Mouse (Mus musculus) macrophage (primary cell): ENCODE data around the gene Hbb-y. TPM values are rescaled to one million over a fixed set of nuclear protein-coding genes. Genes with fewer than 3 reads are reported as not detected.
"Not testable (repeated sequence)": the region's sequence is repeated elsewhere in the genome, so short reads cannot be mapped to it uniquely, and the experiment has no call there.

ENCODE experiments used
- H3K27ac ChIP-seq: fragments of 350-480 bp; formaldehyde crosslinking; 2 replicates; pipeline ENCODE4 v1.9.0; 2021
- H3K36me3 ChIP-seq: fragments of 350-480 bp; formaldehyde crosslinking; 2 replicates; pipeline ENCODE4 v1.9.0; 2021; ENCODE audit errors: inconsistent target
- H3K4me3 ChIP-seq: fragments of 350-480 bp; formaldehyde crosslinking; 2 replicates; pipeline ENCODE4 v1.9.0; 2021; ENCODE audit errors: inconsistent target
- H3K79me2 ChIP-seq: fragments of 350-480 bp; formaldehyde crosslinking; 2 replicates; pipeline ENCODE4 v1.9.0; 2021; ENCODE audit errors: inconsistent target
- WGBS: methylation state at CpG from one replicate; pipeline ENCODE4 v1.1.7; 2026; ENCODE audit warnings: inconsistent platforms; ENCODE audit not compliant: missing documents; 5-methylcytosine and 5-hydroxymethylcytosine counted together
- polyA plus RNA-seq: library from polyadenylated mRNA; stranded (reverse); fragments of 250-400 nt; gene quantifications from 3 replicates; pipeline ENCODE4 v1.2.4, GENCODE M21; 2018; ENCODE audit warnings: inconsistent platforms

The Hbb-y gene
- polyA plus RNA-seq, 1 experiment from 2014 or later, result not detected

DNA sequence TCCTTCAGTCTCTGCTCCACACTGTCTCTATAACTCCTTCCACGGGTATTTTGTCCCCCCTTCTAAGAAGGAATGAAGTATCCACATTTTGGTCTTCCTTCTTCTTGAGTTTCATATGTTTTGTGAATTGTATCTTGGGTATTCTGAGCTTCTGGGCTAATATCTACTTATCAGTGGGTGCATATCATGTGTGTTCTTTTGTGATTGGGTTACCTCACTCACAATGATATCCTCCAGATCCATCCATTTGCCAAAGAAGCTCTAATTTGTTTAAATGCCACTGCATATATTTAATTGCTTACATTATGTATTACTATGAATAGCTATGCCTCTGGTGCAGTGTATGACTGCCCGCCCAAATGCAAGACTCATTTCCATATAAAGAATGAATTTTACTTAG is 44.9 kb downstream of the Hbb-y start:
- not testable (repeated sequence) for H3K36me3 ChIP-seq, H3K79me2 ChIP-seq, H3K4me3 ChIP-seq, H3K27ac ChIP-seq
- 64% methylated on average over 2 of the region's 2 CpGs for WGBS

DNA sequence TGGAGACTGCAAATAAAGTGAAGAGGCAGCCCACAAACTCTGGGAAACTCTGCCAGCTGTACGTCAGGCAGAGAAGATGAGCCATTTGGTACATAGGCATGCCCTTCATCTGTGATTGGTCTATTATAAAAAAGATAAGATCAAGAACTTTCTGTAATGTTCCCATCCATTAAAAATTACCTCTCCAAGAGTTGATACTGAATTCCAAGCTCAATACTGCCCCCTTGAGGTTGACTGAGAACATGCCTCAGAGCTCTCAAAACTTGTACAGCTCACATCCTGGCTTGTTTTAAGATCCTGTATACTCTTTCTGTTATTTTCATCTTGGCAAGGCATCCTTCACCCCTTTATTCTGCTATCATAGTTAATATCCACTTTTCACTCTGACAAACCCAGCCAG is 46.2 kb downstream of the Hbb-y start:
- Histone ChIP-seq H3K4me3 (no peak overlapping the region), H3K27ac (no peak overlapping the region), H3K36me3 (no peaks in the 10 kb centered on the region), H3K79me2 (no peaks in the 10 kb centered on the region)
- 71% methylated on average over 1 of the region's 1 CpGs for WGBS

Other genes with a start within 250 kb of the Hbb-y start
- gene Olfr620, start 240.7 kb downstream of the Hbb-y start, polyA plus RNA-seq, result not detected in 3 replicates
- not detected in 3 replicates for gene Olfr622, start 210.5 kb downstream of the Hbb-y start, polyA plus RNA-seq
- not detected in 3 replicates for gene Olfr623, start 189.5 kb downstream of the Hbb-y start, polyA plus RNA-seq
- 0.09 to 0.15 TPM (median 0.09 TPM) in 3 replicates for gene Olfr624, start 182.0 kb downstream of the Hbb-y start, polyA plus RNA-seq
- gene Olfr625-ps1, start 170.5 kb downstream of the Hbb-y start, polyA plus RNA-seq, result not detected in 3 replicates
- not detected in 3 replicates for gene Olfr243, start 138.5 kb downstream of the Hbb-y start, polyA plus RNA-seq
- gene Olfr628, start 122.8 kb downstream of the Hbb-y start, polyA plus RNA-seq, result not detected in 3 replicates
- not detected in 3 replicates for gene Olfr629, start 108.3 kb downstream of the Hbb-y start, polyA plus RNA-seq
- gene Olfr630, start 95.9 kb downstream of the Hbb-y start, polyA plus RNA-seq, result not detected in 3 replicates
- gene Olfr69, start 81.6 kb downstream of the Hbb-y start, polyA plus RNA-seq, result not detected in 3 replicates
- not detected in 3 replicates for gene Olfr68, start 73.5 kb downstream of the Hbb-y start, polyA plus RNA-seq
- gene Olfr67, start 61.4 kb downstream of the Hbb-y start, polyA plus RNA-seq, result not detected in 3 replicates
- not detected in 3 replicates for gene Hbb-bt, start 39.2 kb downstream of the Hbb-y start, polyA plus RNA-seq
- gene Hbb-bs, start 25.1 kb downstream of the Hbb-y start, polyA plus RNA-seq, result not detected in 3 replicates
- gene Hbb-bh2, start 12.7 kb downstream of the Hbb-y start, polyA plus RNA-seq, result not detected in 3 replicates
- not detected in 3 replicates for gene Hbb-bh1, start 10.1 kb downstream of the Hbb-y start, polyA plus RNA-seq
- not detected in 3 replicates for gene Olfr66, start 33.0 kb upstream of the Hbb-y start, polyA plus RNA-seq
- gene Olfr64, start 41.3 kb upstream of the Hbb-y start, polyA plus RNA-seq, result not detected in 3 replicates
- not detected in 3 replicates for gene Olfr65, start 50.3 kb upstream of the Hbb-y start, polyA plus RNA-seq
- gene Olfr631, start 75.6 kb upstream of the Hbb-y start, polyA plus RNA-seq, result not detected in 3 replicates
- not detected in 3 replicates for gene Olfr632, start 81.1 kb upstream of the Hbb-y start, polyA plus RNA-seq
- not detected in 3 replicates for gene Olfr633, start 91.2 kb upstream of the Hbb-y start, polyA plus RNA-seq
- gene Olfr635, start 117.9 kb upstream of the Hbb-y start, polyA plus RNA-seq, result not detected in 3 replicates
- gene Olfr638, start 145.5 kb upstream of the Hbb-y start, polyA plus RNA-seq, result not detected in 3 replicates
- not detected in 3 replicates for gene Olfr639, start 164.1 kb upstream of the Hbb-y start, polyA plus RNA-seq
- not detected in 3 replicates for gene Olfr640, start 172.4 kb upstream of the Hbb-y start, polyA plus RNA-seq
- not detected in 3 replicates for gene Olfr641, start 182.2 kb upstream of the Hbb-y start, polyA plus RNA-seq
- gene Olfr642, start 199.4 kb upstream of the Hbb-y start, polyA plus RNA-seq, result not detected in 3 replicates
- gene 4930516K23Rik, start 208.2 kb upstream of the Hbb-y start, polyA plus RNA-seq, result not detected in 3 replicates
- gene Olfr644, start 218.7 kb upstream of the Hbb-y start, polyA plus RNA-seq, result not detected in 3 replicates
- not detected in 3 replicates for gene Olfr645, start 232.2 kb upstream of the Hbb-y start, polyA plus RNA-seq